Mouse (Mus musculus): Measurements from ENCODE around the gene Snu13. TPM values are rescaled to one million over a fixed set of nuclear protein-coding genes. Genes with fewer than 3 reads are reported as not detected.

Gene Snu13
- polyA plus RNA-seq, 1 experiment, result 143 TPM

- DNase-seq (ENCODE audit: low read depth), result no peak
These were observed 56.8 kb downstream of the Snu13 start for GRCm38 (mm10) chr15:81990549-81990948.

More at GRCm38 (mm10) chr15:81990549-81990948, 56.8 kb downstream of the Snu13 start:
- no peak for TF ChIP-seq CTCF (IDR thresholded peaks at IDR 0.05; ENCODE audit: borderline replicate concordance, extremely low read depth, insufficient read depth, insufficient read length)
- no peak for TF ChIP-seq POLR2A (IDR thresholded peaks at IDR 0.05; ENCODE audit: borderline replicate concordance, extremely low read depth, insufficient read depth, insufficient read length, poor library complexity, severe bottlenecking)

Other genes starting within 250 kb of the Snu13 start
- 35.5 and 38.0 TPM in 2 replicates for gene Tef, start 245.2 kb downstream of the Snu13 start, polyA plus RNA-seq (2012; rRNA removed)
- gene Tob2, start 188.8 kb downstream of the Snu13 start, polyA plus RNA-seq (2012; rRNA removed), result 15.4 and 15.7 TPM in 2 replicates
- gene Phf5a, start 175.7 kb downstream of the Snu13 start, polyA plus RNA-seq (2012; rRNA removed), result 85.1 and 103 TPM in 2 replicates
- 262 and 283 TPM in 2 replicates for gene Aco2, start 175.3 kb downstream of the Snu13 start, polyA plus RNA-seq (2012; rRNA removed)
- 30.8 and 34.4 TPM in 2 replicates for gene Polr3h, start 121.4 kb downstream of the Snu13 start, polyA plus RNA-seq (2012; rRNA removed)
- 89.4 and 128 TPM in 2 replicates for gene Csdc2, start 110.8 kb downstream of the Snu13 start, polyA plus RNA-seq (2012; rRNA removed)
- gene Pmm1, start 86.7 kb downstream of the Snu13 start, polyA plus RNA-seq (2012; rRNA removed), result 75.6 and 78.9 TPM in 2 replicates
- gene 1700029P11Rik, start 67.1 kb downstream of the Snu13 start, polyA plus RNA-seq (2012; rRNA removed), result not detected in 2 replicates
- 22.5 and 27.6 TPM in 2 replicates for gene Xrcc6, start 59.8 kb downstream of the Snu13 start, polyA plus RNA-seq (2012; rRNA removed)
- 44.4 and 50.1 TPM in 2 replicates for gene Desi1, start 13.7 kb downstream of the Snu13 start, polyA plus RNA-seq (2012; rRNA removed)
- gene 4930407I10Rik, start 11.6 kb upstream of the Snu13 start, polyA plus RNA-seq (2012; rRNA removed), result 0.01 TPM in 1 of 2 replicates, not detected in the other
- gene Mei1, start 22.4 kb upstream of the Snu13 start, polyA plus RNA-seq (2012; rRNA removed), result 0.07 and 0.10 TPM in 2 replicates
- 15.2 and 22.5 TPM in 2 replicates for gene Ccdc134, start 80.3 kb upstream of the Snu13 start, polyA plus RNA-seq (2012; rRNA removed)
- 196 and 230 TPM in 2 replicates for gene Srebf2, start 99.6 kb upstream of the Snu13 start, polyA plus RNA-seq (2012; rRNA removed)
- gene Shisa8, start 165.2 kb upstream of the Snu13 start, polyA plus RNA-seq (2012; rRNA removed), result 1.8 and 3.2 TPM in 2 replicates
- 0.26 and 0.30 TPM in 2 replicates for gene Tnfrsf13c, start 176.8 kb upstream of the Snu13 start, polyA plus RNA-seq (2012; rRNA removed)
- 16.5 and 26.2 TPM in 2 replicates for gene Cenpm, start 197.2 kb upstream of the Snu13 start, polyA plus RNA-seq (2012; rRNA removed)
- gene 1500009C09Rik, start 204.8 kb upstream of the Snu13 start, polyA plus RNA-seq (2012; rRNA removed), result 67.2 and 71.3 TPM in 2 replicates
- gene Sept3, start 227.3 kb upstream of the Snu13 start, polyA plus RNA-seq (2012; rRNA removed), result 426 and 484 TPM in 2 replicates